Mouse (Mus musculus): ENCODE data around the gene Olfr1164. TPM values are rescaled to one million over a fixed set of nuclear protein-coding genes. Genes with fewer than 3 reads are reported as not detected.

Olfr1164 gene
- total RNA-seq (2021), result not detected
- long read RNA-seq, experiment 1, result 0 reads
- long read RNA-seq, experiment 2, result 0 reads

- no peak for DNase-seq (ENCODE audit: low spot score in 2 of 2)
These were observed at the start of gene Olfr1164 for GRCm38 (mm10) chr2:88093866-88094265. Gene Olfr1164 (minus strand): TSS chr2:88093966.

DNA sequence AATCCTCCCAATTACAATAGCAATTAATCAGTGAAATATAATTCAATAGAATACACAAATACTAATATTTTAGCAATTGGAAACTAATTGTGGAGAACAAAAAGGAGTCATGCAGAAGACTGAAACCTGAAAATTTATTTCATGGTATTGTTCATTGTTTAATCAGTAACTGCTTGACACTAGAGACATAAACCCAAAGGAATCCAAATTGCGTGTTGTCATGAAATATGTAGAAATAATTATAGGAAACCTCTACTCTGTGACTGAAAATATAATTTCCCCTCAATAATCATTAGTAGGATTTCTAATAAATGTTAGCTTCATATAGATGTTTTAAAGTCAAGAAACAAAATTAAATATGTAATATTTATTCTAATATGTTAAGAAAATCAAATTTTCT, 34.4 kb upstream of the Olfr1164 start, which contains the start of gene Olfr1166:
Gene Olfr1166 (minus strand): TSS at position 101 of the 400 bp plus-strand sequence.
- no peak for DNase-seq (ENCODE audit: low spot score in 2 of 2)

DNA sequence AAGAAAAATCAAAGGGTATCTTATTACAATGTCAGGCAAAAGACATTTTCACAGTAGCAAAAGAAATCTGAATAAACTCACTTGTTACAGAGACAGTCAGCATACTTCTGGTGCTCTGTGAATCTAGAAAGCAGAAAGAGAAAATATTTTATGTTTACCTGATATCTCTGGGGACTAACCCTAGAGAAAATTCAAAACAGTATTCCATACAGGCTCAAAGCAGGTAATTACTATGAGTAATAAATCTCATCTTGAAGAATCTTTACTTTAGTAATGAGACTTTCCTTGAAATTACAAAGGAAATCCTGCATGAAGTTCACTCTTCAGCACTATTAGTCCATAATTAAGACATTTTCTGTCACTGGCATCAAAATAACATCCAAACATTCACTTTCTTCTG, 22.0 kb downstream of the Olfr1164 start, which contains the start of gene Olfr1163:
Gene Olfr1163 (minus strand): TSS at position 101 of the 400 bp plus-strand sequence.
- DNase-seq (ENCODE audit: low spot score in 2 of 2), result no peak

DNA sequence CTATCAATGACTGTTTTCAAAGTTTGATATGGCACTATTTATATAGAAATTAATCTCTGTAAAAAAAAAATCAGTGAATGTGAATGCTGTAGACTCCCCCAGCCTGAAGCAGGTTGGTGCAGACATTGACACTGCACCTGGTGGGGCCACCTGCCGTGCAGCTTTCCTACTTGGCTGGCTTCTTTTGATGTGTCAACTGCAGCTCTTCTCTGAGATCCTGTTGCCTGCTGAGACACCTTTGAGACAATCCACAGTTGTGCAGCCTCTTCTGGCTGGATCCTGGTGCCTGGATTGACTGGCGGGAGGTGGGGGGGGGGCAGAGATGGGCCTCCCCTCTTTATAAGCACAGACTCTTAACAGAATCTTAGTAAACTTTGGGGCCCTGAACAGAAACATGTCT, 30.2 kb downstream of the Olfr1164 start:
- DNase-seq (ENCODE audit: low spot score in 2 of 2), result no peak

DNA sequence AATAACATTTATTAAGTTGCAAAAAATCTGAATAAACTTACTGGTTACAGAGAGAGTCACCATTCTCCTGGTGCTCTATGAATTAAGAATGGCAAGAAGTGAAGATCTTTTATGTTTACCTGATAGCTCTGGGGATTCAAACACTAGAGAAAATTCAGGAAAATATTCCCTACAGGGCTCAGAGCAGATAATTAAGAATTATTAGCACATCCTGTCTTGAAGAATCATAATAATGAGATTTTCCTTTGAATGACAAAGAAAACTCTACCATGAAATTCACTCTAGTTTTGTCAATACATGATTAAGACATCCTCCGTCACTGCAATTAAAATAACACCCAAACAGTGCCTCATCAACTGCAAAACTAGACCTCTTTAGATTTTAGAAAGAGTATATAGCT, 42.7 kb downstream of the Olfr1164 start, which contains the start of gene Olfr1162:
Gene Olfr1162 (minus strand): TSS at position 101 of the 400 bp plus-strand sequence.
- DNase-seq (ENCODE audit: low spot score in 2 of 2), result no peak

Other genes with a start within 250 kb of the Olfr1164 start
- gene Olfr1150-ps1, start 250.0 kb downstream of the Olfr1164 start, total RNA-seq (2021), result not detected
- not detected for gene Olfr1151, start 238.1 kb downstream of the Olfr1164 start, total RNA-seq (2021)
- not detected for gene Olfr1152, start 227.5 kb downstream of the Olfr1164 start, total RNA-seq (2021)
- gene Olfr1153, start 199.0 kb downstream of the Olfr1164 start, total RNA-seq (2021), result not detected
- gene Olfr1154, start 188.8 kb downstream of the Olfr1164 start, total RNA-seq (2021), result not detected
- not detected for gene Olfr1155, start 148.8 kb downstream of the Olfr1164 start, total RNA-seq (2021)
- not detected for gene Olfr1156, start 140.9 kb downstream of the Olfr1164 start, total RNA-seq (2021)
- not detected for gene Olfr1157, start 125.7 kb downstream of the Olfr1164 start, total RNA-seq (2021)
- gene Olfr74, start 119.3 kb downstream of the Olfr1164 start, total RNA-seq (2021), result not detected
- gene Olfr1158, start 103.9 kb downstream of the Olfr1164 start, total RNA-seq (2021), result not detected
- gene Olfr1160, start 85.7 kb downstream of the Olfr1164 start, total RNA-seq (2021), result not detected
- not detected for gene Olfr1161, start 71.2 kb downstream of the Olfr1164 start, total RNA-seq (2021)
- not detected for gene Olfr73, start 56.3 kb downstream of the Olfr1164 start, total RNA-seq (2021)
- not detected for gene Olfr1162, start 42.8 kb downstream of the Olfr1164 start, total RNA-seq (2021)
- not detected for gene Olfr1163, start 22.1 kb downstream of the Olfr1164 start, total RNA-seq (2021)
- gene Olfr1166, start 34.3 kb upstream of the Olfr1164 start, total RNA-seq (2021), result not detected
- not detected for gene Olfr1167, start 61.2 kb upstream of the Olfr1164 start, total RNA-seq (2021)
- gene Olfr1168, start 87.9 kb upstream of the Olfr1164 start, total RNA-seq (2021), result not detected
- not detected for gene Olfr1170, start 134.4 kb upstream of the Olfr1164 start, total RNA-seq (2021)
- gene Olfr1173, start 185.9 kb upstream of the Olfr1164 start, total RNA-seq (2021), result not detected
- gene Olfr1174-ps, start 221.2 kb upstream of the Olfr1164 start, total RNA-seq (2021), result not detected
- not detected for gene Olfr1175-ps, start 233.2 kb upstream of the Olfr1164 start, total RNA-seq (2021)
- gene Olfr1176, start 242.8 kb upstream of the Olfr1164 start, total RNA-seq (2021), result not detected

Data from adrenal gland, adult 18-20 months (tissue).